Mouse (Mus musculus) midbrain, embryonic 10.5 days (tissue): ENCODE measurements around the gene Gm16181. TPM values are rescaled to one million over a fixed set of nuclear protein-coding genes. Genes with fewer than 3 reads are reported as not detected.

ENCODE experiments used
- DNase-seq: peaks from one replicate; pipeline ENCODE4 v3.0.0-alpha.2; 2017; ENCODE audit warnings: low spot score
- H3K27ac ChIP-seq: fragments of 300-500 bp; sonication (generic); replicated peaks from 2 replicates; pipeline ENCODE4 v1.5.1; 2016; ENCODE audit warnings: mild to moderate bottlenecking
- H3K27me3 ChIP-seq: fragments of 300-500 bp; sonication (generic); 2 replicates; pipeline ENCODE4 v1.6.1; 2016; ENCODE audit warnings: low read depth, mild to moderate bottlenecking; ENCODE audit not compliant: poor library complexity, severe bottlenecking
- H3K36me3 ChIP-seq: fragments of 300-500 bp; sonication (generic); 2 replicates; pipeline ENCODE4 v1.6.1; 2016; ENCODE audit warnings: mild to moderate bottlenecking, moderate library complexity
- H3K4me1 ChIP-seq: fragments of 300-500 bp; sonication (generic); 2 replicates; pipeline ENCODE4 v1.6.1; 2016
- H3K4me3 ChIP-seq: fragments of 300-500 bp; sonication (generic); 2 replicates; pipeline ENCODE4 v1.5.1; 2016; ENCODE audit warnings: mild to moderate bottlenecking, moderate library complexity
- H3K9me3 ChIP-seq: fragments of 300-500 bp; sonication (generic); replicated peaks from 2 replicates; pipeline ENCODE4 v1.6.1; 2016; ENCODE audit warnings: mild to moderate bottlenecking
- WGBS: fragments of 180-500 bp; shearing (Covaris S2); methylation state at CpG from one replicate; pipeline ENCODE4 v1.1.7; 2016; 5-methylcytosine and 5-hydroxymethylcytosine counted together
- polyA plus RNA-seq: library from polyadenylated mRNA; unstranded; fragments of >200 nt; fragmentation: Nextera tagmentation; extraction: Ambion mirVana; gene quantifications from 2 replicates; pipeline ENCODE4 v1.2.1, GENCODE M21; 2016

The Gm16181 gene
- polyA plus RNA-seq, 1 experiment from 2014 or later = 0.25 TPM

DNA sequence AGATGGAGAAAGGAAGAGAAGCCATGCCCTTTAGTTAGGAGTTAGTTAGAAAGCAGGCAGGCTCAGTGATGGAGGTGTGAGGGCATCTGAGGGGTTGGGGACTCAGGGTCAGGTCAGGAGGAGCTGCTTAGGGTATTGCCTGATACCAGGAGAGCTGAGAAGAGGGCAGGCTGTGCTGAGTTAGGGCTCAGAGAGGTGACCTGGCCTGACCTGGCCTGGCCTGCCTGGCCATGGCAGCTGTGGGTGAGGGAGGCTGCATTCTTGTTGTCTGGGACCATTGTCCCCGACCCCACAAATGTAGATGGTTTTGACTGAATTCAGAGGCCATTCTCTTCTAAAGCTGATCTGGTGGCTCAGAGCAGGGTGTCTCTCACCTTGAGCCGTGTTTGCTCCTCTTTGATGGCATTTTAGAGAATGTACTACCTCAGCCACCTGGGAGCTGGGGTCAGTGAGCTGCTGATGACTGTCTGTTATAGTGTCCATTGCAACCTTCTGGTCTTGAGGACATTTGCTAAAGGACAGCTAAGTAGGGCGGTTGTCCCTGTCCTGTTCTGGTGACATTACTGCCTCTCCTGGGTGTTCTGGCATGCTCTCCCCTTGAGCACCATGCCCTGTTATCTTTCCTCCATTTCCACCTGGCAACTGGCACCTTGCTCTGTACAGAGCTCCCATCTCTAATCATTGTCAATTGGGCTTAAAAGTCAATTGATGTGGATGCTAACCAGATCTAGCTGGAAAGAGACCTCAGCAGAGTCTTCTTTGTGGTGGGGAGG is 29.9 kb downstream of the Gm16181 start:
- no peaks in the 10 kb centered on the region for H3K9me3 ChIP-seq
- no peaks in the 10 kb centered on the region for H3K27me3 ChIP-seq
- no peak overlapping the region for H3K27ac ChIP-seq
- DNase-seq = no peak
- WGBS = 93% methylated on average over 3 of the region's 3 CpGs
- H3K36me3 ChIP-seq = peaks cover 90% of the 10 kb centered on the region
- H3K4me1 ChIP-seq = peaks cover 10% of the 10 kb centered on the region
- H3K4me3 ChIP-seq = no peak overlapping the region

DNA sequence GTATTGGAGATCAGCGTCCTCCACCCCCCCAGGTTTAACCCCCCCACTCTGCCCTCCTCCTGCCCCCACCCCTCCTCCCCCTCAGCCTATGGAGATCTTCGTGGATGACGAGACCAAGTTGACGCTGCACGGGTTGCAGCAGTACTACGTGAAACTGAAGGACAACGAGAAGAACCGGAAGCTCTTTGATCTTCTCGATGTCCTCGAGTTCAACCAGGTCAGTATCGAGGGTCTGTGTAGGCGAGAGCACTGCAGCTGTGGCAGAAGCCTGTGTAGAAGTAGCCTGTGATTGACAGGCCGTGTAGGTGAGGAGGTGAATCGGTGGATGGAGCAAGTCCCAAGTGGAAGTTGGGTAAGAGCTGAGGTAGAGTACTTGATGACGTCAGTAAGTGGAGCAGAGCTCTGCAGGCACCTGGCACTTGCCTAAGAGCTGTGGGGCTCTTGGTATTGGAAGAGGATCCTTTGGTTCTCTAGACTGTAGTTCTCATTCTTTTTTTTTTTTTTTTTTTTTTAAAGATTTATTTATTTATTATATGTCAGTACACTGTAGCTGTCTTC is 30.6 kb downstream of the Gm16181 start:
- no peak overlapping the region for H3K27ac ChIP-seq
- 89% methylated on average over 15 of the region's 15 CpGs for WGBS
- peaks cover 3% of the 10 kb centered on the region; the same call in 1 of the 2 replicates for H3K4me1 ChIP-seq
- DNase-seq = no peak
- H3K4me3 ChIP-seq = no peak overlapping the region
- peaks cover 82% of the 10 kb centered on the region for H3K36me3 ChIP-seq
- no peaks in the 10 kb centered on the region for H3K9me3 ChIP-seq
- H3K27me3 ChIP-seq = no peaks in the 10 kb centered on the region

DNA sequence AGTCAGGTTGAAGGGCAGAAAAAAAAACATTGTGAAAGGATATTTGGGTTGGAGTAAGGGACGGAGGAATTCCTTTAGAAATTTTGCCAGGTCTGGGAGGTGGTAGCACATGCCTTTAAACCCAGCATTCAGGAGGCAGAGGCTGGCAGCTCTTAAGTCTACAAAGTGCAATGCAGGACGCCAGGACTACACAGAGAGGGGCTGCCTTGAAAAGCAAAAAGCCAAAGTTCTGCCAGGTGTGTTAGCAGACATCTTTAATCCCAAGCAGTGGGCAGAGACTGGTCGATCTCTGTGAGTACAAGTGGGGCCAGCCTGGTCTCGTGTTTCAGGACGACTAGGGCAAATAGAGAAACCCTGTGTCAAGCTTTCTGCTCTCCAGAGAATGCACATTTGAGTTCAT is 31.3 kb downstream of the Gm16181 start:
- Histone ChIP-seq H3K27me3 (peaks cover 2% of the 10 kb centered on the region; the same call in 1 of the 2 replicates), H3K9me3 (no peaks in the 10 kb centered on the region), H3K36me3 (peaks cover 75% of the 10 kb centered on the region), H3K27ac (no peak overlapping the region), H3K4me3 (0 out of 2 replicates have a peak overlapping the region, but pooled peaks have one; percentile 1), H3K4me1 (no peaks in the 10 kb centered on the region)
- WGBS = 86% methylated on average over 5 of the region's 5 CpGs
- DNase-seq = no peak

DNA sequence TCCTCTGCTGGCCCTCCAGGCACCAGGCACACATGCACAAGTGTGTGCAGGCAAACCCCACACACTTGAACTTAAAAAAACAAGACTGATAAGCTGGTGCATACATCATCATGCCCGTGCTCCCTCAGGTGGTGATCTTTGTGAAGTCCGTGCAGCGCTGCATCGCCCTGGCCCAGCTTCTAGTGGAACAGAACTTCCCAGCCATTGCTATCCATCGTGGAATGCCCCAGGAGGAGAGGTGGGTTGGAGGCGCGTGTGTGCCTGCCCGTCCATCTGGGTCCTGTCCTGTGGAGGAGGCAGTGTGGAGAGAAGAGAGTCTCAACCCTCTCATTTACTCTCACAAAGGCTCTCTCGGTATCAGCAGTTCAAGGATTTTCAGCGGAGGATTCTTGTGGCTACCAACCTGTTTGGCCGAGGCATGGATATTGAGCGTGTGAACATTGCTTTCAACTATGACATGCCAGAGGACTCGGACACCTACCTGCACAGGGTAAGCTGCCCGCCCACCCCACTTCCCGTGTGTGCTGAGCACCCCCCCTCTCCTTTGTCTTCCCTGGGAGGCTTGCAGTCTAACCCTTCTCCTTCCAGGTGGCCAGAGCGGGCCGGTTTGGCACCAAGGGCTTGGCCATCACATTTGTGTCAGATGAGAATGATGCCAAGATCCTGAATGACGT is 32.1 kb downstream of the Gm16181 start:
- Histone ChIP-seq H3K9me3 (no peaks in the 10 kb centered on the region), H3K27me3 (peaks cover 7% of the 10 kb centered on the region; the same call in 1 of the 2 replicates), H3K4me1 (peaks cover 2% of the 10 kb centered on the region), H3K36me3 (peaks cover 67% of the 10 kb centered on the region), H3K4me3 (no peak overlapping the region), H3K27ac (no peak overlapping the region)
- DNase-seq = no peak
- WGBS = 90% methylated on average over 18 of the region's 18 CpGs

DNA sequence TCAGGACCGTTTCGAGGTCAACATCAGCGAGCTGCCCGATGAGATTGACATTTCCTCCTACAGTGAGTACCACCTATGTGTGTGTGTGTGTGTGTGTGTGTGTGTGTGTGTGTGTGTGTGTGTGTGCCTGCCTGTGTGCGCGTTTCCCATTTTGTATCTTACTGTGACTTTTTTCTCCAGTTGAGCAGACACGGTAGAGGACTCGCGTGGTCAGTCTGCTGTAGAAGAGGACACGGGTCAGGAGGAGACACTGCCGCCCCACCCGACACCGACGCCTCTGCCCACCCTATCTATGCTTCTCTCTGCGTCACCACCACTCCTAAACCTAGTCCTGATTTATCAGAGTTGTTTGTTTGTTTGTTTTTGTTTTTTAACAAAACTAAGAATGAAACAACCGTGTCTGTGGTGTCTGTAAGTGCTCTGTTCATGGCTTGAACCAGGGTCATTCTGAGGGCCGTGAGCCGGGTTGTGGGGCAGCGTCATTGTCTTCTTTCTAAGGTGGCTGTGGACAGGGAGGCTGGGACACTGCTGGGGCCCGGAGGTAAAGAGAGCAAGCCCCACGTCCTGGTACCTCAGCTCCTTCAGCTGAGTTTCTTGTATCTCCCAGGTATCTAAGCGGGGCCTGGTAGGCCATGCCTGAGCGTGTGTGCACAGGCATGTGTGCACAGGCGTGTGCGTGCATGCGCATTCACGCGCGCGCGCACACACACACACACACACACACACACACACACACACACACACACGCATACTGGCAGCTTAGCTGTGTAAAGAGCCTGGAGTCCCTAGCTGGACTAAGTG is 32.9 kb downstream of the Gm16181 start:
- H3K4me1 ChIP-seq = peaks cover 5% of the 10 kb centered on the region
- peaks cover 60% of the 10 kb centered on the region for H3K36me3 ChIP-seq
- H3K27ac ChIP-seq = no peak overlapping the region
- no peak overlapping the region for H3K4me3 ChIP-seq
- 93% methylated on average over 32 of the region's 32 CpGs for WGBS
- peaks cover 7% of the 10 kb centered on the region; the same call in 1 of the 2 replicates for H3K27me3 ChIP-seq
- DNase-seq = no peak
- no peaks in the 10 kb centered on the region for H3K9me3 ChIP-seq

DNA sequence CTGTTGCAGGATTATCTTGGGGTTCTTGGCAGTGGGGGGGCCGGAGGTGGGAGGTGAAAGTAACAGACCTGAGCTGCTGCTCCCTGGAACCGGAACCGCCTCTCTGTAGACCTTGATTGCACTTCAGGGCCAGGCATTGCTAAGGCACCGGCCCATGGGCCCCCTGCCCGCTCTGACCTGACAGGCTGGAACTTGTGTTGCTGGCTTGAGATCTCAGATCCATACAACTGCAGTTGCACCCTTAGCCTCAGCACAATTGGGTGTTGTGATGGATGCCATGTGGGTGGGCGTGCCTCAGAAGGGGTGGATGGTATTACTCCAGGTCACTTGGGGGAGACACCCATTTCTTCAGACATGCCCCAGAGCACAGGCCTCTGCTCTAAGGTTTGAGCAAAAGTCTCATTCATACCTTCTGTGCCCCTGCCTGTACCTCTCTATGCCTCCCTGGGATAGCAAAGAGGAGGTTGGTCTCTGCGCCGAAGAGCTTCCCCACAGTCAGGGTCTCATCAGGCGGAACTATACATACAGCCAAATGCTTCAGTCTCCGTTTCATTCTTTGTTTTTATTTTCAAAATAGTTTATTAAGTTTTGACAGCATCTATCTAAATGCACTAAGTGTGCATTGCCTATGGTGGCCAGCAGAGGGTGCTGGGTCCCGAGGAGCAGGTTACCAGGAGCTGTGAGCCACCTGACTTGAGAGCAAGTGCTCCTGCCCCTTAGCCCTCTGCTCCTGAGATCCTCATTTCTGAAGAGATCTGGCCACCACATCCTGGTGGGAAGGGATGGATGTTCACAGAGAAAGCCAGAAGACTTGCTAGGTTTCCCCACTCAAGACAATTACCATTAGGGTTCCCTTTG is 33.8 kb downstream of the Gm16181 start:
- Histone ChIP-seq H3K27me3 (peaks cover 7% of the 10 kb centered on the region; the same call in 1 of the 2 replicates), H3K36me3 (peaks cover 50% of the 10 kb centered on the region), H3K27ac (no peak overlapping the region), H3K4me1 (peaks cover 5% of the 10 kb centered on the region), H3K4me3 (0 out of 2 replicates have a peak overlapping the region, but pooled peaks have one; percentile 3), H3K9me3 (no peaks in the 10 kb centered on the region)
- 59% methylated on average over 11 of the region's 11 CpGs for WGBS
- DNase-seq = peak; percentile 63

DNA sequence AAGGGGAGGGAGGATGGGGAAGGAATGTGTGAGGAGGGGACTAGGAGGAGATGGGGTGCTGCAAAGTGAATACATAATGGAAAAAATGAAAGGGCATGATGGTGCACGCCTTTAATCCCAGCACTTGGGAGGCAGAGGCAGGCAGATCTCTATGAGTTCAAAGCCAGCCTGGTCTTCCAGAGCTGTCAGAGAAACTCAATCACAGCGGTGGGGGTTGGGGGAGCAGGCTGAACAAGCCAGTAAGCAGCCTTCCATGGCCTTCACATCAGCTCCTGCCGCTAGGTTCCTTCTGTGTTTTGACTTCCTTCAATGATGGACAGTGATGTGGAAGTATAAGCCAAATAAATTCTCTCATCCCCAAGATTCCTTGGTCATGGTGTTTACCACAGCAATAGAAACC is 34.7 kb downstream of the Gm16181 start:
- Histone ChIP-seq H3K4me3 (no peak overlapping the region), H3K27me3 (peaks cover 8% of the 10 kb centered on the region; the same call in 1 of the 2 replicates), H3K27ac (no peak overlapping the region), H3K36me3 (peaks cover 42% of the 10 kb centered on the region), H3K4me1 (peaks cover 5% of the 10 kb centered on the region), H3K9me3 (no peaks in the 10 kb centered on the region)
- WGBS = 77% methylated on average over 3 of the region's 3 CpGs
- DNase-seq = no peak

DNA sequence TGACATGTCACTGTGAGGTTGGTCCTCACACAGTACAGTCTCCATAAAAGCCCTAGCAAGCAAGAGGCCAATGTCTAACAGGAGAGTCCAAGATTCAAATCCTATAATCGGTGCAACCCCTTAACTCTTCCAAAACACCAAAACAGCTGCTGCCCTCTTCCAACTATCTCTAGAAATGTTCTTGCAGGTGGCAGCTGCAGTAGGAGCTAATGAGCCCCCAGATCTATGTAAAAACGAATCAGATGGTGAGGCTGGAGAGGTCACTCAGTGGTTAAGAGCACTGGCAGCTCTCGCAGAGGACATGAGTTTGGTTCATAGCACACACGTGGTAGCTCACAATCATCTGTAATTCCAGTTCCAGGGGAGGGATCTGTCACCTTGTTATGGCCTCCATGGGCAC is 35.1 kb downstream of the Gm16181 start:
- Histone ChIP-seq H3K27ac (no peak overlapping the region), H3K9me3 (no peaks in the 10 kb centered on the region), H3K4me3 (no peak overlapping the region), H3K4me1 (peaks cover 5% of the 10 kb centered on the region), H3K27me3 (peaks cover 12% of the 10 kb centered on the region; the same call in 1 of the 2 replicates), H3K36me3 (peaks cover 38% of the 10 kb centered on the region)
- WGBS = 70% methylated on average over 4 of the region's 4 CpGs
- DNase-seq = no peak

DNA sequence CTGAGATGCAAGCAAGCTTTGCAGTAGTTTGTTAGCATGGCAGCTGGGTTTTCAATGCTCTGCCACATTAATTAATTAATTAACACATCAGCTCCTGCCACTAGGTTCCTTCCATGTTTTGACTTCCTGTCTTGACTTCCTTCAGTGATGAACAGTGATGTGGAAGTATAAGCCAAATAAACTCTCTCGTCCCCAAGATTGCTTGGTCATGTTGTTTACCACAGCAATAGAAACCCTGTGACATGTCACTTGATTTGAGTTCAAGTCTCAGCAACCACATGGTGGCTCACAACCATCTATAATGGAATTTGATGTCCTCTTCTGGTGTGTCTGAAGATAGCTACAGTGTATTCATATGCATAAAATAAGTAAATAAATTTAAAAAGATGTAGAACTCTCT is 36.7 kb downstream of the Gm16181 start:
- Histone ChIP-seq H3K27ac (no peak overlapping the region), H3K9me3 (no peaks in the 10 kb centered on the region), H3K4me1 (peaks cover 7% of the 10 kb centered on the region), H3K4me3 (no peak overlapping the region), H3K27me3 (peaks cover 28% of the 10 kb centered on the region), H3K36me3 (peaks cover 22% of the 10 kb centered on the region)
- no peak for DNase-seq
- 88% methylated on average over 1 of the region's 1 CpGs for WGBS

DNA sequence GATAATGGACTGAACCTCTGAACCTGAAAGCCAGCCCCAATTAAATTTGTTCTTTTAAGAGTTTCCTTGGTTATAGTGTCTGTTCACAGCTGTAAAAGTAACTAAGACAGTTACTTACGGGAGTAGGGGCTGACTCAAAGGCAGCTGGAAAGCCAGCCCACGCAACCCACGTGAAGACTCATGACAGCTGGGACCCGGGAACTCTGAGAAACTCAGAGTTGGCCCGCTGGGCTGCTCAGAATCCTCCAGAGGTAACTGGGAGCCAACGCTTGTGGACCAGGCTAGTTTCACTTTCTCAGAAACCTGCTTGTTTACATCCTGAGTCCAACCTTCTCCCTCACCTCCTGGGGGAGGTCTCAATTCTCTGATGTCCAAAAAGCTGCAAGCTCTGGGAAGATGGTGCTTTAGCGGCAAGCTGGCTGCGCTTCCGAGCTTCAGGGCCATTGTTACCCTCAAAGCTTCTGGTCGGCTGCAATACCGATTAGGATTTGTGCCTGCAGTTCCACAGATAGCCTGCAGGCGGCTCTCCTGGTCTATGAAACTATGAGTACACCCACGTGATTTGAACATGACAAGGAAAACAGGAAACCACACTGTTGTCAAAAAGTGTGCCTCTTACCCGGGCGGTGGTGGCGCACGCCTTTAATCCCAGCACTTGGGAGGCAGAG is 37.3 kb downstream of the Gm16181 start:
- peaks cover 13% of the 10 kb centered on the region for H3K4me1 ChIP-seq
- H3K27me3 ChIP-seq = peaks cover 32% of the 10 kb centered on the region
- DNase-seq = peak; percentile 87
- no peaks in the 10 kb centered on the region for H3K9me3 ChIP-seq
- H3K4me3 ChIP-seq = peak overlapping the region; percentile 36
- peaks cover 16% of the 10 kb centered on the region for H3K36me3 ChIP-seq
- H3K27ac ChIP-seq = no peak overlapping the region
- WGBS = 19% methylated on average over 17 of the region's 17 CpGs
